ENCODE assay signal across 11 mouse cellular contexts in the genomic region with DNA sequence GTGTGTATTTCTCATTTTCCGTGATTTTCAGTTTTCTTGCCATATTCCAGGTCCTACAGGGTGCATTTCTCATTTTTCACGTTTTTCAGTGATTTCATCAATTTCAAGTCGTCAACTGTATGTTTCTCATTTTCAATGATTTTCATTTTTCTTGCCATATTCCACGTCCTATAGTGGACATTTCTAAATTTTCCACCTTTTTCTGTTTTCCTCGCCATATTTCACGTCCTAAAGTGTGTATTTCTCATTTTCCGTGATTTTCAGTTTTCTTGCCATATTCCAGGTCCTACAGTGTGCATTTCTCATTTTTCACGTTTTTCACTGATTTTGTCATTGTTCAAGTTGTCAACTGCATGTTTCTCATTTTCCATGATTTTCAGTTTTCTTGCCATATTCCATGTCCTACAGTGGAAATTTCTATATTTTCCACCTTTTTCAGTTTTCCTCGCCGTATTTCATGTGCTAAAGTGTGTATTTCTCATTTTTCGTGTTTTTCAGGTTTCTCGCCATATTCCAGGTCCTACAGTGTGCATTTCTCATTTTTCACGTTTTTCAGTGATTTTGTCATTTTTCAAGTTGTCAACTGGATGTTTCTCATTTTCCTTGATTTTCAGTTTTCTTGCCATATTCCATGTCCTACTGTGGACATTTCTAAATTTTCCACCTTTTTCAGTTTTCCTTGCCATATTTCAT. TPM values are rescaled to one million over a fixed set of nuclear protein-coding genes. Genes with fewer than 3 reads are reported as not detected.
A peak's percentile ranks its signal among the peaks of the same experiment; 100 is the strongest.
DNase-seq lines count a peak whose midpoint lies in the region; ATAC-seq lines count a peak whose summit lies in the region.
"Not testable (repeated sequence)": the region's sequence is repeated elsewhere in the genome, so short reads cannot be mapped to it uniquely, and the experiment has no call there.
"Had no signal": no experiment of that assay in that cellular context is flagged by ENCODE, and none has a peak within 500 bp of the region (broad histone marks: within the 10 kb centered on the region; RNA-seq: fewer than 3 reads in every experiment).

No protein-coding gene starts in this region.

- not testable (repeated sequence) for ATAC-seq in embryonic facial prominence, embryonic 14.5 days (ENCODE audit: low read depth)

- not testable (repeated sequence) for H3K4me1 ChIP-seq in embryonic facial prominence, embryonic 14.5 days (ENCODE audit: control insufficient read depth, insufficient read depth, low read length); heart, embryonic 10.5 days

- WGBS in embryonic facial prominence, embryonic 14.5 days, result 69% methylated on average over 9 of the region's 13 CpGs
- WGBS in heart, embryonic 10.5 days, result 70% methylated on average over 11 of the region's 13 CpGs

- DNase-seq in 3134 (ENCODE audit: extremely low read depth, insufficient read length, low spot score), result peak; percentile 1
- peak; percentile 34 for DNase-seq in adrenal gland, adult 2 months
- peak; percentile 11 for DNase-seq in embryonic facial prominence, embryonic 14.5 days (ENCODE audit: low spot score)
- peak; percentile 76 for DNase-seq in heart, embryonic 10.5 days (ENCODE audit: low spot score)
- peak; percentile 84 for DNase-seq in layer of hippocampus, adult 11-12 months (ENCODE audit: low spot score)
- DNase-seq in liver, result peak; percentile 4
- peak; percentile 62 to 64 for DNase-seq in natural killer cell, adult 2 months (ENCODE audit: low spot score in 2 of 2)
- DNase-seq in splenic B cell, adult 2 months (ENCODE audit: low read depth, low spot score), result peak; percentile 41

- H3K9ac ChIP-seq in embryonic facial prominence, embryonic 14.5 days (ENCODE audit: low read depth, low read length), result not testable (repeated sequence)

- H3K9me3 ChIP-seq in embryonic facial prominence, embryonic 14.5 days (ENCODE audit: control insufficient read depth, low read length); heart, embryonic 10.5 days: not testable (repeated sequence)

- not testable (repeated sequence) for H3K27ac ChIP-seq in embryonic facial prominence, embryonic 14.5 days (replicated peaks; ENCODE audit: low read depth, low read length); heart, embryonic 10.5 days

- not testable (repeated sequence) for H3K4me3 ChIP-seq in embryonic facial prominence, embryonic 14.5 days (ENCODE audit: low read depth, low read length); heart, embryonic 10.5 days

- H3K4me2 ChIP-seq in embryonic facial prominence, embryonic 14.5 days (ENCODE audit: low read depth, low read length), result not testable (repeated sequence)

- not testable (repeated sequence) for H3K27me3 ChIP-seq in embryonic facial prominence, embryonic 14.5 days (replicated peaks; ENCODE audit: control insufficient read depth, insufficient read depth, low read length); heart, embryonic 10.5 days (ENCODE audit: insufficient read depth, poor library complexity, severe bottlenecking); splenic B cell, adult 2 months (ENCODE audit: control insufficient read depth, insufficient read depth, low read length, poor library complexity, severe bottlenecking)

- not testable (repeated sequence) for H3K36me3 ChIP-seq in embryonic facial prominence, embryonic 14.5 days (ENCODE audit: control insufficient read depth, insufficient read depth, low read length); heart, embryonic 10.5 days; splenic B cell, adult 2 months (ENCODE audit: control insufficient read depth, insufficient read depth, low read length, poor library complexity, severe bottlenecking)

RNA-seq across cellular contexts. Expression of gene Gm10718, which starts 0.9 kb away (rescaled TPM):
- 1 to 10 TPM; 1.7 to 1.9 TPM for total RNA-seq in adrenal gland, adult 2 months (2021)
- not detected in 2 replicates for polyA plus RNA-seq in adrenal gland, adult 2 months (2012; rRNA removed)
- not detected in 2 replicates for polyA plus RNA-seq in embryonic facial prominence, embryonic 14.5 days (2014; fragmentation: Nextera tagmentation; extraction: Ambion mirVana)
- polyA plus RNA-seq in heart, embryonic 10.5 days (2016; fragmentation: Nextera tagmentation; extraction: Ambion mirVana), result not detected in 2 replicates
- polyA plus RNA-seq: C2C12 had no signal

RNA-seq across cellular contexts. Expression of gene Gm10717, which starts 2.8 kb away (rescaled TPM):
- total RNA-seq in adrenal gland, adult 2 months (2021), result under 1 TPM in 1 of 2 experiments, not detected in 1; 0.49 TPM
- not detected in 2 replicates for polyA plus RNA-seq in adrenal gland, adult 2 months (2012; rRNA removed)
- polyA plus RNA-seq in embryonic facial prominence, embryonic 14.5 days (2014; fragmentation: Nextera tagmentation; extraction: Ambion mirVana), result not detected in 2 replicates
- not detected in 2 replicates for polyA plus RNA-seq in heart, embryonic 10.5 days (2016; fragmentation: Nextera tagmentation; extraction: Ambion mirVana)
- polyA plus RNA-seq: C2C12 had no signal

RNA-seq across cellular contexts. Expression of gene Gm10719, which starts 5.3 kb away (rescaled TPM):
- total RNA-seq in adrenal gland, adult 2 months (2021), result 1 to 10 TPM in 1 of 2 experiments, under 1 TPM in 1; 0.90 to 3.5 TPM
- polyA plus RNA-seq in adrenal gland, adult 2 months (2012; rRNA removed), result not detected in 2 replicates
- not detected in 2 replicates for polyA plus RNA-seq in embryonic facial prominence, embryonic 14.5 days (2014; fragmentation: Nextera tagmentation; extraction: Ambion mirVana)
- polyA plus RNA-seq in heart, embryonic 10.5 days (2016; fragmentation: Nextera tagmentation; extraction: Ambion mirVana), result not detected in 2 replicates
- polyA plus RNA-seq: C2C12 had no signal

RNA-seq across cellular contexts. Expression of gene Gm10720, which starts 7.0 kb away (rescaled TPM):
- total RNA-seq in adrenal gland, adult 2 months (2021), result not detected
- polyA plus RNA-seq in adrenal gland, adult 2 months (2012; rRNA removed), result not detected in 2 replicates
- not detected in 2 replicates for polyA plus RNA-seq in embryonic facial prominence, embryonic 14.5 days (2014; fragmentation: Nextera tagmentation; extraction: Ambion mirVana)
- not detected in 2 replicates for polyA plus RNA-seq in heart, embryonic 10.5 days (2016; fragmentation: Nextera tagmentation; extraction: Ambion mirVana)
- total RNA-seq: left cerebral cortex, postnatal 4 days had no signal
- polyA plus RNA-seq: C2C12; midbrain, embryonic 15.5 days had no signal

RNA-seq across cellular contexts. Expression of gene Gm10721, which starts 9.5 kb away (rescaled TPM):
- 1 to 10 TPM in 1 of 2 experiments, under 1 TPM in 1; 0.86 to 1.2 TPM for total RNA-seq in adrenal gland, adult 2 months (2021)
- not detected in 2 replicates for polyA plus RNA-seq in adrenal gland, adult 2 months (2012; rRNA removed)
- not detected in 2 replicates for polyA plus RNA-seq in embryonic facial prominence, embryonic 14.5 days (2014; fragmentation: Nextera tagmentation; extraction: Ambion mirVana)
- polyA plus RNA-seq in heart, embryonic 10.5 days (2016; fragmentation: Nextera tagmentation; extraction: Ambion mirVana), result not detected in 2 replicates
- polyA plus RNA-seq: C2C12; midbrain, embryonic 15.5 days had no signal

Comparison
In these comparisons a context has a peak if more than half of its experiments do, and no peak if none do; other contexts are left out.
1. DNase-seq: peak in every context shown above with its lines; median percentile 84 in layer of hippocampus, adult 11-12 months; 76 in heart, embryonic 10.5 days; 63 in natural killer cell, adult 2 months; 41 in splenic B cell, adult 2 months; 34 in adrenal gland, adult 2 months; 11 in embryonic facial prominence, embryonic 14.5 days; 4 in liver; 1 in 3134.